Mouse (Mus musculus) stomach, embryonic 14.5 days (tissue): Measurements from ENCODE around the gene Olfr615. TPM values are rescaled to one million over a fixed set of nuclear protein-coding genes. Genes with fewer than 3 reads are reported as not detected.

Experiments used
- ATAC-seq: fragments of 200-750 bp; cut with Nextera tagmentation; 2 replicates; pipeline ENCODE4 v1.8.0; 2017; ENCODE audit warnings: low read depth, moderate TSS enrichment; ENCODE audit not compliant: insufficient number of reproducible peaks, insufficient read depth, low FRiP score
- H3K27ac ChIP-seq: fragments of 300-500 bp; sonication (generic); 2 replicates; pipeline ENCODE4 v1.5.1; 2014; ENCODE audit warnings: mild to moderate bottlenecking, low read length, moderate library complexity, mixed read lengths
- H3K27me3 ChIP-seq: fragments of 300-500 bp; sonication (generic); 2 replicates; pipeline ENCODE4 v1.6.1; 2014; ENCODE audit warnings: low read length, control low read depth, mixed read lengths; ENCODE audit not compliant: control insufficient read depth, insufficient read depth
- H3K36me3 ChIP-seq: fragments of 300-500 bp; sonication (generic); 2 replicates; pipeline ENCODE4 v1.6.1; 2014; ENCODE audit warnings: mild to moderate bottlenecking, control low read depth, low read length, moderate library complexity, mixed read lengths; ENCODE audit not compliant: control insufficient read depth, insufficient read depth
- H3K4me1 ChIP-seq: fragments of 300-500 bp; sonication (generic); 2 replicates; pipeline ENCODE4 v1.6.1; 2014; ENCODE audit warnings: low read length, control low read depth, mixed read lengths; ENCODE audit not compliant: control insufficient read depth, insufficient read depth
- H3K4me2 ChIP-seq: fragments of 300-500 bp; sonication (generic); replicated peaks from 2 replicates; pipeline ENCODE4 v1.6.1; 2014; ENCODE audit warnings: low read depth, low read length, control low read depth
- H3K4me3 ChIP-seq: fragments of 300-500 bp; sonication (generic); 2 replicates; pipeline ENCODE4 v1.5.1; 2014; ENCODE audit warnings: low read depth, low read length, control low read depth
- H3K9ac ChIP-seq: fragments of 300-500 bp; sonication (generic); replicated peaks from 2 replicates; pipeline ENCODE4 v1.6.1; 2014; ENCODE audit warnings: low read depth, mild to moderate bottlenecking, control low read depth, low read length, moderate library complexity, mixed read lengths
- H3K9me3 ChIP-seq: fragments of 300-500 bp; sonication (generic); 2 replicates; pipeline ENCODE4 v1.6.1; 2016; ENCODE audit warnings: low read depth, low read length, control low read depth; ENCODE audit not compliant: control insufficient read depth
- WGBS: fragments of 180-500 bp; shearing (Covaris S2); extraction: QIAGEN DNeasy Blood & Tissue Kit; methylation state at CpG from one replicate; pipeline ENCODE4 v1.1.7; 2014; 5-methylcytosine and 5-hydroxymethylcytosine counted together
- microRNA-seq: library from miRNA; unstranded; fragments of <30 nt; microRNA quantifications from one replicate; pipeline ENCODE4, GENCODE M21; 2016
- polyA plus RNA-seq: library from polyadenylated mRNA; unstranded; fragments of >200 nt; fragmentation: Nextera tagmentation; extraction: Ambion mirVana; gene quantifications from 2 replicates; pipeline ENCODE4 v1.2.1, GENCODE M21; 2014

Gene Olfr615
- polyA plus RNA-seq, 1 experiment from 2014 or later = not detected

DNA sequence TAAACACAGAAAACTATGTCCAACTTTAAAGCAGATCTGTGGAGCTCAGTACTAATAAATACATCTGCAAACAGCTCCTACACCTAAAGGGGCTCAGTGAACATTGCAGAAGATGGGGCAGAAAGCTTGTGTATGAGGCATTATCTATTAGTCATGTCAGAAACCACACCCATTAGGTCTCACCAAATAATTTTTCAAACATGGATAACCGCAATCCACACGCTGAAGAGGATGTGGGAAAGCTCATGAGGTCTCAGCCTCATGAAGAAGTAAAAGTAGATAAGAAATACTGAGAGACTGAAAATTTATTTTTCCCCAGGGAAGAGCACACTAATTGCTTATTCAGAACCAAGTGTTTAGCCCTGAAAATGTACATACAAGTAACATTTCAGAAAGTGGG is 51.5 kb downstream of the Olfr615 start:
- H3K9me3 ChIP-seq = no peaks in the 10 kb centered on the region
- WGBS = 78% methylated on average over 2 of the region's 2 CpGs
- H3K27me3 ChIP-seq = no peaks in the 10 kb centered on the region
- no peaks in the 10 kb centered on the region for H3K36me3 ChIP-seq
- H3K9ac ChIP-seq = no peak overlapping the region
- no peak overlapping the region for H3K27ac ChIP-seq
- no peak for ATAC-seq
- no peak overlapping the region for H3K4me2 ChIP-seq
- H3K4me1 ChIP-seq = no peaks in the 10 kb centered on the region
- no peak overlapping the region for H3K4me3 ChIP-seq

- H3K9ac ChIP-seq = no peak within 1 kb of the TSS
- H3K27me3 ChIP-seq = no peaks in the 10 kb centered on the region
- no peaks in the 10 kb centered on the region for H3K9me3 ChIP-seq
- 76% methylated on average over 2 of the region's 2 CpGs for WGBS
- H3K4me2 ChIP-seq = no peak within 1 kb of the TSS
- ATAC-seq = no peak
- no peaks in the 10 kb centered on the region for H3K4me1 ChIP-seq
- no peak within 1 kb of the TSS for H3K4me3 ChIP-seq
- no peaks in the 10 kb centered on the region for H3K36me3 ChIP-seq
- H3K27ac ChIP-seq = no peak within 1 kb of the TSS
These were observed 56.6 kb downstream of the Olfr615 start, which contains the start of gene Olfr620 for GRCm38 (mm10) chr7:103612434-103612833. Gene Olfr620, minus strand, starts transcription at chr7:103612534.

Small RNAs within 50 kb of the gene (microRNA-seq; reads per million reads assigned to microRNA genes)
- not detected for gene Gm26506

Other genes starting within 250 kb of the Olfr615 start
- not detected in 2 replicates for gene Olfr597, start 239.8 kb upstream of the Olfr615 start, polyA plus RNA-seq
- not detected in 2 replicates for gene Olfr598, start 232.5 kb upstream of the Olfr615 start, polyA plus RNA-seq
- not detected in 2 replicates for gene Olfr599, start 220.2 kb upstream of the Olfr615 start, polyA plus RNA-seq
- gene Olfr600, start 206.4 kb upstream of the Olfr615 start, polyA plus RNA-seq = not detected in 2 replicates
- not detected in 2 replicates for gene Olfr601, start 193.4 kb upstream of the Olfr615 start, polyA plus RNA-seq
- gene Olfr603, start 169.9 kb upstream of the Olfr615 start, polyA plus RNA-seq = not detected in 2 replicates
- gene Usp17lc, start 141.0 kb upstream of the Olfr615 start, polyA plus RNA-seq = not detected in 2 replicates
- not detected in 2 replicates for gene Olfr605, start 110.6 kb upstream of the Olfr615 start, polyA plus RNA-seq
- gene Olfr606, start 107.0 kb upstream of the Olfr615 start, polyA plus RNA-seq = not detected in 2 replicates
- gene Olfr607, start 91.9 kb upstream of the Olfr615 start, polyA plus RNA-seq = not detected in 2 replicates
- gene Olfr608, start 86.2 kb upstream of the Olfr615 start, polyA plus RNA-seq = not detected in 2 replicates
- not detected in 2 replicates for gene Olfr609, start 58.0 kb upstream of the Olfr615 start, polyA plus RNA-seq
- not detected in 2 replicates for gene Olfr610, start 44.0 kb upstream of the Olfr615 start, polyA plus RNA-seq
- gene Olfr611, start 35.2 kb upstream of the Olfr615 start, polyA plus RNA-seq = not detected in 2 replicates
- gene Olfr612, start 13.4 kb upstream of the Olfr615 start, polyA plus RNA-seq = not detected in 2 replicates
- not detected in 2 replicates for gene Olfr613, start 8.0 kb upstream of the Olfr615 start, polyA plus RNA-seq
- gene Olfr616, start 13.1 kb downstream of the Olfr615 start, polyA plus RNA-seq = not detected in 2 replicates
- not detected in 2 replicates for gene Olfr617, start 17.0 kb downstream of the Olfr615 start, polyA plus RNA-seq
- gene Olfr618, start 34.0 kb downstream of the Olfr615 start, polyA plus RNA-seq = not detected in 2 replicates
- not detected in 2 replicates for gene Olfr619, start 44.5 kb downstream of the Olfr615 start, polyA plus RNA-seq
- gene Olfr620, start 56.5 kb downstream of the Olfr615 start, polyA plus RNA-seq = not detected in 2 replicates
- not detected in 2 replicates for gene Olfr622, start 86.6 kb downstream of the Olfr615 start, polyA plus RNA-seq
- not detected in 2 replicates for gene Olfr623, start 107.6 kb downstream of the Olfr615 start, polyA plus RNA-seq
- 0.04 TPM in 1 of 2 replicates, not detected in the other for gene Olfr624, start 115.1 kb downstream of the Olfr615 start, polyA plus RNA-seq
- not detected in 2 replicates for gene Olfr625-ps1, start 126.6 kb downstream of the Olfr615 start, polyA plus RNA-seq
- not detected in 2 replicates for gene Olfr243, start 158.6 kb downstream of the Olfr615 start, polyA plus RNA-seq
- gene Olfr628, start 174.3 kb downstream of the Olfr615 start, polyA plus RNA-seq = not detected in 2 replicates
- gene Olfr629, start 188.9 kb downstream of the Olfr615 start, polyA plus RNA-seq = not detected in 2 replicates
- gene Olfr630, start 201.3 kb downstream of the Olfr615 start, polyA plus RNA-seq = not detected in 2 replicates
- gene Olfr69, start 215.5 kb downstream of the Olfr615 start, polyA plus RNA-seq = not detected in 2 replicates
- not detected in 2 replicates for gene Olfr68, start 223.6 kb downstream of the Olfr615 start, polyA plus RNA-seq
- not detected in 2 replicates for gene Olfr67, start 235.7 kb downstream of the Olfr615 start, polyA plus RNA-seq